Mouse (Mus musculus): ENCODE results near the gene Hist1h2bp. TPM values are rescaled to one million over a fixed set of nuclear protein-coding genes. Genes with fewer than 3 reads are reported as not detected.
"Not testable (repeated sequence)": the region's sequence is repeated elsewhere in the genome, so short reads cannot be mapped to it uniquely, and the experiment has no call there.

Hist1h2bp gene
- polyA plus RNA-seq, 1 experiment from 2014 or later = 1.6 TPM

DNA sequence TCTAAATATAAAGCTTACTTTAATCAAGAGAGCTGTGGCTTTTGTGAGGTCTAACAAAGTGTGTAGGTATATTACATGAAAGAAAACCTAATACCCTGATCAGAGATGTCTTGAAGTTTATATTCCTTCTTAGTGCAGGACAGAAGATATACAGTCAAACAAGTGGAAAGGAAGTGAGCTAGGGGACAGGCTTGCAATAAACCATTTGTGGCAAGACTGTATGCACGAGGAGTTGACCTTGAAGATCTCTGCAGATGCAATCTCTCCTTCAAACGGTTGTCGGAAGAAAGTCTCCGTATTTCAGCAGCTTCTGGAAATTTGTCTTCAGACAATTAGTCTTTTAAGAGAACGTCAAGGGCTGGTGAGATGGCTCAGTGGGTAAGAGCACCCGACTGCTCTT, 2.7 kb downstream of the Hist1h2bp start:
- Histone ChIP-seq H3K9me3 (no peaks in the 10 kb centered on the region), H3K4me3 (no peak overlapping the region), H3K27ac (peak overlapping the region; percentile 42; the same call in 1 of the 2 replicates), H3K36me3 (no peaks in the 10 kb centered on the region), H3K27me3 (ENCODE audit: insufficient read depth, poor library complexity, severe bottlenecking) (no peaks in the 10 kb centered on the region), H3K4me1 (peaks cover 18% of the 10 kb centered on the region)
- peak; percentile 33 for DNase-seq (ENCODE audit: low spot score)
- WGBS = 53% methylated on average over 6 of the region's 6 CpGs

DNA sequence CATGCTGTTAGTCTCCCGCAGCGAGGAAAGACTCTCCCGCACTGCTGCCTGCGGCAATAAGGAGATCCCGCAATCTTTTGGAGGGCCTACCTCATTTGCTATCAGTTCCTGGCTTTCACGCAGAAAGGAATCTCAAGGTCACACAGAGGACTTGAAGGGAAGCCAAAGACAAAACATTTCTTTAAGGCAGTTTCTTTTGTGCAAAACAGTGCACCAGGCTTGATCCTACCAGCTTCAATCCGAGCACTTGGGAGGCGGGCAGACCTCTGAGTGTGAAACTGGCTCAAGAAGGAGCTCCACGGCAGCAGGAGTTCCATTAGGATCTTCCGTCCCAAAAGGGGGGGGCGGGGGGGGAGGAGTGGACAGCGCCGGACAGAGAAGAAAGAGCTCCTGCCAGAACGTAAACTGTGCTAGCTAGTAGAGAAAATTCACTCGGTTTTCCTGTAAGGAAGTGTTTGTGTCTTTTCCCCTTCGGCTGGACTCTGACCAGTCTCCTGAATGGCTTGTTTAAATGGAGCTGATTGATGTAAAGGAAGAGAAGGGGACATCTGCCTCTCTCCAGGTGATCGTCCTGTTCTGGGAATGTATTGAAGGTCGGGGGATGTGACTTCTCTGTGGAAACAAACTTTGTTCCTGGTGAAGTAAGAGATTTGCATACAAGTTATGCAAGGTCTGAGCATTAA, 3.5 kb downstream of the Hist1h2bp start:
- H3K4me1 ChIP-seq = peaks cover 18% of the 10 kb centered on the region
- H3K36me3 ChIP-seq = no peaks in the 10 kb centered on the region
- H3K27me3 ChIP-seq (ENCODE audit: insufficient read depth, poor library complexity, severe bottlenecking) = no peaks in the 10 kb centered on the region
- DNase-seq (ENCODE audit: low spot score) = peak; percentile 69
- H3K9me3 ChIP-seq = no peaks in the 10 kb centered on the region
- H3K27ac ChIP-seq = peak overlapping the region; percentile 84
- 7% methylated on average over 18 of the region's 18 CpGs for WGBS
- peak overlapping the region; percentile 50 for H3K4me3 ChIP-seq

DNA sequence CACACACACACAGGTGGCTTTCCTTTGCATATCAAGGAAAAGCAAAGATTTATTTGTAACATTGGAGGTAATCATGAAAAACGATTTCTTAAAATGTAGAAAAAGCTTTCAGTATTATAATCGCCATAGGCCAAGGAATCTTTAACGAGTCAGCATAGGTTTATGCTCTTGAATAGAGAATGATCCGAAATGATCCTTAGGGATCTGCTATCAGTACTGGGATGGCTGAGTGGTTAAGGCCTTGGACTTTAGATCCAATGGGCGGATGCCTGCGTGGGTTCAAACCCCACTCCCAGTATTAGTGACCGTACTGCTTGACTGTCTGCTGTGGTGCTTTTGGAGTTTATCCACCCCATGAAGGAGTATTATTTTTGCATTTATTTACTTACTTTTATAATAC, 8.3 kb downstream of the Hist1h2bp start:
- H3K4me3 ChIP-seq = no peak overlapping the region
- no peak for DNase-seq (ENCODE audit: low spot score)
- no peak overlapping the region for H3K27ac ChIP-seq
- H3K9me3 ChIP-seq = no peaks in the 10 kb centered on the region
- 89% methylated on average over 7 of the region's 7 CpGs for WGBS
- H3K4me1 ChIP-seq = peaks cover 5% of the 10 kb centered on the region
- no peaks in the 10 kb centered on the region for H3K27me3 ChIP-seq (ENCODE audit: insufficient read depth, poor library complexity, severe bottlenecking)
- no peaks in the 10 kb centered on the region for H3K36me3 ChIP-seq

DNA sequence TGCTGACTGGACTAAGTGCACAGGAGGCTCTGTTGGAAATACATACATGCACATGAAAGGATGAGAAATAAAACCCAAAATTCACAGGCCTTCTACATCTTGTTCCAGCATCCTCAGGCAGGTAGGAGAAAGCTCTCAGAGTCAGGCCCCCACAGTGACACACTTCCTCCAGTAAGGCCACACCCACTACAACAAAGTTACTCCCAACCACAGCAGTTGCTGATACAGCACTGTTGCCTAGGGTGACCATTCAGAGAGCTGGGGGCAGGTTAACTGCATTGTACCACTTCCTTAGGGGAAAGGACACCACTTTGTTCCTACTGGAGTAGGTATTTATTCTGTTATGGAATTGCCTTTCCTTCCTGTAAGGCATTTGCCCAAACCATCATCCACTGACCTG, 9.9 kb downstream of the Hist1h2bp start:
- DNase-seq (ENCODE audit: low spot score); H3K4me3 ChIP-seq; H3K9me3 ChIP-seq: not testable (repeated sequence)

DNA sequence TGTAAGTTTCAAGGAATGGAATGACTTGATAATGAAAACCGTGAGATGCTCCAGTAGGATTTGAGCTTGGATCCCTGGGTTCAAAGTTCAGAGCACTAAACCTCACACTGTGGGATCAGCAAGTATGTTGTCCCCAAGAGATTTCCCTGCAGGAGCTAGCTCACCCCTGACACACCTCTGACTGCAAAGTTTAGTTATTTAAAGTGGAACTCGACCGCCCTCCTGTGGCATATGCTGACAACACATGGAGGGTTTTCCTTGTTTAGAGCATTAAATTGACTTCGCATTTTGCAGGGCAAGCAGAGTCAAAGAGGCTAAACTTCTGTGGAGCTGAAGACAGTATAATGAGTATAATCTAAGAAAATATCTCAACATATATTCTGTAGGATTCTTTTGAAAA, 15.8 kb downstream of the Hist1h2bp start:
- not testable (repeated sequence) for H3K27ac ChIP-seq; DNase-seq (ENCODE audit: low spot score); H3K9me3 ChIP-seq; H3K27me3 ChIP-seq (ENCODE audit: insufficient read depth, poor library complexity, severe bottlenecking); H3K4me3 ChIP-seq; H3K4me1 ChIP-seq; H3K36me3 ChIP-seq
- WGBS = no CpG with 5 or more reads among the region's 4 CpGs

More for the DNA sequence above, 9.9 kb downstream of the Hist1h2bp start:
- H3K4me1 ChIP-seq; H3K27me3 ChIP-seq (ENCODE audit: insufficient read depth, poor library complexity, severe bottlenecking); H3K36me3 ChIP-seq; H3K27ac ChIP-seq: not testable (repeated sequence)

DNA sequence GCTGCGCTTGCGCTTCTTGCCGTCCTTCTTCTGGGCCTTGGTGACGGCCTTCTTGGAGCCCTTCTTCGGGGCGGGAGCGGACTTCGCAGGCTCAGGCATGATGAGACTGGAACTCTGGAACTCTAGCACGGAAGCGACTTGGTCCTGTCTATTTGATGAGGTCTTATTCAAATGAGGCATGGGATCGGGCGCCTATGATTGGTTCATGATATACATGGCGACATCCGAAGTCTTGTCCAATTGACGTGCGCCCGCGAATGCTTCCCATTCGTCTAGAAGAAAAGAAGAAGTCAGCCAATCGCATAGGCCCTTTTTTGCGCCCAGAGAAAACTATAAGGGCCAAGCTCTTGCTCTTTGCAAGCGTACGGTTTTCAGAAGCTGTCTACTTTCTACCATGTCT, 22.8 kb downstream of the Hist1h2bp start, which contains the start of the genes Hist1h2bq and Hist1h2ao:
Gene Hist1h2bq (minus strand): TSS at position 125 of the 400 bp plus-strand sequence.
Gene Hist1h2ao (plus strand): TSS at position 393 of the 400 bp plus-strand sequence.
- not testable (repeated sequence) for H3K9me3 ChIP-seq; DNase-seq (ENCODE audit: low spot score); H3K36me3 ChIP-seq; H3K4me3 ChIP-seq; H3K27ac ChIP-seq; H3K4me1 ChIP-seq; H3K27me3 ChIP-seq (ENCODE audit: insufficient read depth, poor library complexity, severe bottlenecking)
- WGBS = no CpG with 5 or more reads among the region's 23 CpGs

DNA sequence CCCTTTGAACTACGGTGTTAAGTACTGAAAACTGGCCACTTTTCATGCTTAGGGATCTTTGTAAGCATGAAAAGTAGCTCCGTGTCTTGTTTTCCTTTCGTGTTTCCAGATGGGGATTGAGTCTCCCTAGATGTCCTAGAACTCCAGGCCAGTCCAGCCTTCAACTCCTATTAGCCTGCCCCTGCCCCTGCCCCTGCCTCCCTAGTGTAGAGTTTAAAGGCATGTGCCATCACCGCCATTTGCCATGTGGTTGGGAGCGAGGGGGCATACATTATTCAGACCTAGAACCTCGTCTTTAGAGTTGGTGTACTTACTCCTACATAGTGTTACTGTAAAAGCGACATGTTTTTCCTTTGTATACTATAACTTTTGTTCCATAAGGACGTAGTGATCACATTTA, 23.8 kb downstream of the Hist1h2bp start:
- not testable (repeated sequence) for DNase-seq (ENCODE audit: low spot score); H3K36me3 ChIP-seq; H3K9me3 ChIP-seq; H3K4me3 ChIP-seq; H3K27me3 ChIP-seq (ENCODE audit: insufficient read depth, poor library complexity, severe bottlenecking); H3K27ac ChIP-seq; H3K4me1 ChIP-seq
- no CpG with 5 or more reads among the region's 8 CpGs for WGBS

DNA sequence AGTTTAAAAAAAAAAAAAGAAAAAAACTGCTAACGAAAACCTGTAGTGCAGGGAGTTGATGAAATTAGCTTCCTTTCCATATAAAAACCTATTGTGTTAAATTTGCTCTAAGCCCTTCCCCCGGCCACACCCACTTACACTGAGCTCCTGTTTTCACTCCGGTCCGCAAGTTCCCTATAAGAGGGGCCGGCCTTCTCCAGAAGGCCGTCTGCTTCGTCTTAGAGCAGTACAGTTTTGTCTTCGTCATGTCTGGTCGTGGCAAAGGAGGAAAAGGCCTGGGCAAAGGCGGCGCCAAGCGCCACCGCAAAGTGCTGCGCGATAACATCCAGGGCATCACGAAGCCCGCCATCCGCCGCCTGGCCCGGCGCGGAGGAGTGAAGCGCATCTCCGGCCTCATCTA, 24.3 kb downstream of the Hist1h2bp start, which contains the start of gene Hist1h4m:
Gene Hist1h4m (plus strand): TSS at position 208 of the 400 bp plus-strand sequence.
- not testable (repeated sequence) for H3K9me3 ChIP-seq; H3K4me1 ChIP-seq; H3K4me3 ChIP-seq; H3K27ac ChIP-seq; DNase-seq (ENCODE audit: low spot score); H3K27me3 ChIP-seq (ENCODE audit: insufficient read depth, poor library complexity, severe bottlenecking); H3K36me3 ChIP-seq
- WGBS = no CpG with 5 or more reads among the region's 24 CpGs

DNA sequence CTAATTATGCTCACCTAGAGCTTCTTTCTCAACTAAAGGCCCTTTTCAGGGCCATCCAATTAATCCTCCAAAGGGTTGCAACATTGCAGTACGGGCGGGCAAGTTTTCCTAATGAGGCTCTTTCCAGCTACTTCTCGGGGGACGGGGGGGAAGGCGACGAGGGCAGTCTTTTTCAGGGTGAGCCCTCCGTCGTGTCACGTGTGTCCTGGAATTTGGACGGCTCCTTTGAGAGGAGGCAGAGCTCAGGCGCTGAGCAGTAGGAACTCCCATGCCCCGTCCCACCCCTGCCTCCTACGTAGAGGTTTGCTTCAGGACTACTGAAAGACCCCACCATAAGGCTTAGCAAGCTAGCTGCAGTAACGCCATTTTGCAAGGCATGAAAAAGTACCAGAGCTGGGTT, 24.8 kb downstream of the Hist1h2bp start:
- H3K27ac ChIP-seq; H3K36me3 ChIP-seq; H3K4me1 ChIP-seq; DNase-seq (ENCODE audit: low spot score); H3K9me3 ChIP-seq; H3K27me3 ChIP-seq (ENCODE audit: insufficient read depth, poor library complexity, severe bottlenecking); H3K4me3 ChIP-seq: not testable (repeated sequence)
- WGBS = 0% methylated on average over 14 of the region's 14 CpGs

DNA sequence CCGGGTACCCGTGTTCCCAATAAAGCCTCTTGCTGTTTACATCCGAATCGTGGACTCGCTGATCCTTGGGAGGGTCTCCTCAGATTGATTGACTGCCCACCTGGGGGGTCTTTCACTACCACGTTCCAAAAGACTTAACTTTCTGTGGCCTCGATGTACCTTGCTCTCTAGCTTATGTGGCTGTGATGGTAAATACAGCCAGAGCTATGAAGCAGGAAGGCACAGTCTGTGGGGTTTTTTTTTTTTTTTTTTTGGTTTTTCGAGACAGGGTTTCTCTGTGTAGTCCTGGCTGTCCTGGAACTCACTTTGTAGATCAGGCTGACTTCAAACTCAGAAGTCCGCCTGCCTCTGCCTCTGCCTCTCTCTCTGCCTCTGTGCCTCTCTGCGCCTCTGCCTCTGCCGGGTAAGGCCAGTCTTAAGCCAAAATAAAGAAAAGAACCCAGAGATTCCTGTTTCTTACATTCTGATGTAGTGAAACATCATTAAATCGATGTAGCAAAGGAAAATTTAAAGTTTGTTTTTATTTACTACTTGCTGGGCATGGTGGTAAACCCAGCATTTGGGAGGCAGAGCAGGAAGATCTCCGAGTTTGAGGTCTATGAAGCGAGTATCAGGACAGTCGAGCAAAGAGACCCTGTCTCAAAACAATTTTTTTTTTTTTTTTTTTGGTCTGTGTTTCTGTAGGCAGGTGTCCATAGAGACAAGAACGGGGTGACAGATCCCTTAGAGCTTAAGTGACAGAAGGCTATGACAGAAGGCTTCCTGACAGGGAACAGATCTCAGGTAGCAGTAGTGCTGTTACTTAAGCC, 33.0 kb downstream of the Hist1h2bp start:
- not testable (repeated sequence) for H3K9me3 ChIP-seq; H3K36me3 ChIP-seq; DNase-seq (ENCODE audit: low spot score); H3K4me3 ChIP-seq; H3K27me3 ChIP-seq (ENCODE audit: insufficient read depth, poor library complexity, severe bottlenecking); H3K27ac ChIP-seq; H3K4me1 ChIP-seq
- WGBS = 70% methylated on average over 7 of the region's 16 CpGs

DNA sequence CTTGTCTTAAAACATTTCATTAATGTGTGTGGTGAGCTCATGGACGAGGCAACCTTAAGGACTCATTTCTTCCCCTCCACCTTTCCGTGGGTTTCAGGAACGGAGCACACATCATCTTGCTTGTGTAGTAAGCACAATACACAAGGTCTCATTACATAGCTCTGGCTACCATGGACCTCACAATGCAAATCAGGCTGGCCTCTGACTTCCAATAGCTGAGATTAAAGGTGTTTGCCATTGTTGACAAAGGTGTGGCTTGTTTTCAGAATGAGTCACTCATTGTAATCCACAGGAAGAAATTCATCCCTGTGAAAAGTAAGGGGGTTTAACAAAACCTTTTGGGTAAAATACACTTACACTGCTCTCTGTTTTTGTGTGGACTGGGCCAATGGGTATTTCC, 41.2 kb downstream of the Hist1h2bp start:
- no peak for DNase-seq (ENCODE audit: low spot score)
- Histone ChIP-seq H3K9me3 (no peaks in the 10 kb centered on the region), H3K4me3 (no peak overlapping the region), H3K4me1 (no peaks in the 10 kb centered on the region), H3K36me3 (no peaks in the 10 kb centered on the region), H3K27ac (no peak overlapping the region), H3K27me3 (ENCODE audit: insufficient read depth, poor library complexity, severe bottlenecking) (no peaks in the 10 kb centered on the region)
- WGBS = 79% methylated on average over 3 of the region's 3 CpGs

DNA sequence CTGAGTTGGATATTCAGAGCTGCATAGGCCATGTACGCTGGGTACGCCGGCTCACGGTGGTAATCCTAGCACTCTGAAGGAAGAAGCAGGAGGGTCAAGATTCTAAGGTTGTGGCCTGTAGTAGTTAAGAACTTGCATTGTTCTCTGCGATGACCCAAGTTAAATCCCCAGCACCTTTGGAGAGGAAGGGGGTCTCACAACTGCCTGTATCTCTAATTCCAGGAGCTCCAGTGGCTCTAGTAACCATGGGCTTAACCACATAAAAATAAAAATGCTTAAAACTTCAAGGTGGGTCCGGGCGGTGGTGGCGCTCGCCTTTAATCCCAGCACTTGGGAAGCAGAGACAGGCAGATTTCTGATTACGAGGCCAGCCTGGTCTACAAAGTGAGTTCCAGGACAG, 43.1 kb downstream of the Hist1h2bp start:
- Histone ChIP-seq H3K27me3 (ENCODE audit: insufficient read depth, poor library complexity, severe bottlenecking) (no peaks in the 10 kb centered on the region), H3K4me1 (no peaks in the 10 kb centered on the region), H3K36me3 (no peaks in the 10 kb centered on the region), H3K27ac (no peak overlapping the region), H3K4me3 (no peak overlapping the region), H3K9me3 (no peaks in the 10 kb centered on the region)
- DNase-seq (ENCODE audit: low spot score) = no peak
- 81% methylated on average over 10 of the region's 10 CpGs for WGBS

Measured in heart, embryonic 10.5 days (tissue).